Mouse (Mus musculus): Measurements from ENCODE around the gene Ildr2. TPM values are rescaled to one million over a fixed set of nuclear protein-coding genes. Genes with fewer than 3 reads are reported as not detected.

Gene Ildr2
- polyA plus RNA-seq, 1 experiment from 2014 or later, result 4.1 TPM

- no peak overlapping the region for H3K4me3 ChIP-seq
- no peak for ATAC-seq (ENCODE audit: low FRiP score, low read depth)
- no peak overlapping the region for H3K4me2 ChIP-seq
- 58% methylated on average over 9 of the region's 9 CpGs for WGBS
- no peaks in the 10 kb centered on the region for H3K9me3 ChIP-seq
- H3K27me3 ChIP-seq, result no peaks in the 10 kb centered on the region
- no peak overlapping the region for H3K9ac ChIP-seq
- peaks cover 53% of the 10 kb centered on the region for H3K4me1 ChIP-seq (replicated peaks)
- no peaks in the 10 kb centered on the region for H3K36me3 ChIP-seq
- H3K27ac ChIP-seq (replicated peaks), result no peak overlapping the region
These were observed 32.3 kb downstream of the Ildr2 start for GRCm38 (mm10) chr1:166286231-166286630.

- no peak for ATAC-seq (ENCODE audit: low FRiP score, low read depth)
- Histone ChIP-seq H3K4me3 (no peak overlapping the region), H3K4me1 (replicated peaks) (peaks cover 15% of the 10 kb centered on the region), H3K27ac (replicated peaks) (no peak overlapping the region), H3K27me3 (no peaks in the 10 kb centered on the region), H3K4me2 (no peak overlapping the region), H3K9me3 (no peaks in the 10 kb centered on the region), H3K36me3 (no peaks in the 10 kb centered on the region), H3K9ac (no peak overlapping the region)
- WGBS, result 92% methylated on average over 6 of the region's 6 CpGs
These were observed 36.6 kb downstream of the Ildr2 start for GRCm38 (mm10) chr1:166290562-166290961.

- H3K27ac ChIP-seq (replicated peaks), result no peak overlapping the region
- no peak overlapping the region for H3K4me3 ChIP-seq
- H3K4me1 ChIP-seq (replicated peaks), result no peaks in the 10 kb centered on the region
- no peak overlapping the region for H3K4me2 ChIP-seq
- 87% methylated on average over 3 of the region's 3 CpGs for WGBS
- no peaks in the 10 kb centered on the region for H3K27me3 ChIP-seq
- H3K36me3 ChIP-seq, result no peaks in the 10 kb centered on the region
- H3K9me3 ChIP-seq, result no peaks in the 10 kb centered on the region
- no peak overlapping the region for H3K9ac ChIP-seq
- ATAC-seq (ENCODE audit: low FRiP score, low read depth), result no peak
These were observed 39.1 kb downstream of the Ildr2 start for GRCm38 (mm10) chr1:166293086-166293485.

- no peaks in the 10 kb centered on the region for H3K27me3 ChIP-seq
- H3K9me3 ChIP-seq, result no peaks in the 10 kb centered on the region
- H3K9ac ChIP-seq, result no peak overlapping the region
- no peak overlapping the region for H3K27ac ChIP-seq (replicated peaks)
- WGBS, result 64% methylated on average over 7 of the region's 7 CpGs
- H3K36me3 ChIP-seq, result no peaks in the 10 kb centered on the region
- H3K4me2 ChIP-seq, result no peak overlapping the region
- H3K4me1 ChIP-seq (replicated peaks), result 0 out of 2 replicates have a peak, but pooled peaks cover 5% of the 10 kb centered on the region
- ATAC-seq (ENCODE audit: low FRiP score, low read depth), result no peak
- no peak overlapping the region for H3K4me3 ChIP-seq
These were observed 41.6 kb downstream of the Ildr2 start for GRCm38 (mm10) chr1:166295548-166295947.

GRCm38 (mm10) chr1:166296371-166296770 lies 42.4 kb downstream of the Ildr2 start:
- Histone ChIP-seq H3K9ac (no peak overlapping the region), H3K9me3 (no peaks in the 10 kb centered on the region), H3K4me1 (replicated peaks) (0 out of 2 replicates have a peak, but pooled peaks cover 5% of the 10 kb centered on the region), H3K36me3 (no peaks in the 10 kb centered on the region), H3K27me3 (no peaks in the 10 kb centered on the region), H3K4me3 (no peak overlapping the region), H3K4me2 (no peak overlapping the region), H3K27ac (replicated peaks) (no peak overlapping the region)
- ATAC-seq (ENCODE audit: low FRiP score, low read depth), result no peak
- 93% methylated on average over 9 of the region's 9 CpGs for WGBS

GRCm38 (mm10) chr1:166296971-166297370 lies 43.0 kb downstream of the Ildr2 start:
- 0 out of 2 replicates have a peak, but pooled peaks cover 5% of the 10 kb centered on the region for H3K4me1 ChIP-seq (replicated peaks)
- H3K4me2 ChIP-seq, result no peak overlapping the region
- 79% methylated on average over 8 of the region's 8 CpGs for WGBS
- H3K4me3 ChIP-seq, result no peak overlapping the region
- no peak overlapping the region for H3K27ac ChIP-seq (replicated peaks)
- H3K9me3 ChIP-seq, result no peaks in the 10 kb centered on the region
- H3K36me3 ChIP-seq, result no peaks in the 10 kb centered on the region
- H3K9ac ChIP-seq, result no peak overlapping the region
- no peak for ATAC-seq (ENCODE audit: low FRiP score, low read depth)
- H3K27me3 ChIP-seq, result no peaks in the 10 kb centered on the region

- H3K9me3 ChIP-seq, result no peaks in the 10 kb centered on the region
- H3K4me3 ChIP-seq, result no peak overlapping the region
- H3K27me3 ChIP-seq, result no peaks in the 10 kb centered on the region
- ATAC-seq (ENCODE audit: low FRiP score, low read depth), result peak; percentile 42; the same call in 1 of the 2 replicates
- no peak overlapping the region for H3K9ac ChIP-seq
- H3K36me3 ChIP-seq, result no peaks in the 10 kb centered on the region
- peaks cover 8% of the 10 kb centered on the region; the same call in 1 of the 2 replicates for H3K4me1 ChIP-seq (replicated peaks)
- 68% methylated on average over 15 of the region's 15 CpGs for WGBS
- no peak overlapping the region for H3K27ac ChIP-seq (replicated peaks)
- no peak overlapping the region for H3K4me2 ChIP-seq
These were observed 43.7 kb downstream of the Ildr2 start for GRCm38 (mm10) chr1:166297499-166298111.

GRCm38 (mm10) chr1:166298884-166299283 lies 44.9 kb downstream of the Ildr2 start:
- no peak for ATAC-seq (ENCODE audit: low FRiP score, low read depth)
- Histone ChIP-seq H3K4me1 (replicated peaks) (peaks cover 13% of the 10 kb centered on the region; the same call in 1 of the 2 replicates), H3K9ac (no peak overlapping the region)

GRCm38 (mm10) chr1:166299821-166300220 lies 45.9 kb downstream of the Ildr2 start:
- H3K9ac ChIP-seq, result no peak overlapping the region
- no peak overlapping the region for H3K4me3 ChIP-seq
- peaks cover 13% of the 10 kb centered on the region; the same call in 1 of the 2 replicates for H3K4me1 ChIP-seq (replicated peaks)
- 90% methylated on average over 8 of the region's 8 CpGs for WGBS
- no peaks in the 10 kb centered on the region for H3K36me3 ChIP-seq
- H3K4me2 ChIP-seq, result no peak overlapping the region
- H3K27ac ChIP-seq (replicated peaks), result no peak overlapping the region; the same call in 1 of the 2 replicates
- no peaks in the 10 kb centered on the region for H3K27me3 ChIP-seq
- no peak for ATAC-seq (ENCODE audit: low FRiP score, low read depth)
- H3K9me3 ChIP-seq, result no peaks in the 10 kb centered on the region

More at GRCm38 (mm10) chr1:166298884-166299283, 44.9 kb downstream of the Ildr2 start:
- Histone ChIP-seq H3K27me3 (no peaks in the 10 kb centered on the region), H3K9me3 (no peaks in the 10 kb centered on the region), H3K4me2 (no peak overlapping the region), H3K4me3 (no peak overlapping the region), H3K36me3 (no peaks in the 10 kb centered on the region), H3K27ac (replicated peaks) (no peak overlapping the region)
- 72% methylated on average over 2 of the region's 2 CpGs for WGBS

- ATAC-seq (ENCODE audit: low FRiP score, low read depth), result no peak
- H3K27ac ChIP-seq (replicated peaks), result no peak overlapping the region
- H3K4me3 ChIP-seq, result no peak overlapping the region
- 76% methylated on average over 3 of the region's 3 CpGs for WGBS
- H3K4me2 ChIP-seq, result no peak overlapping the region
- peaks cover 13% of the 10 kb centered on the region; the same call in 1 of the 2 replicates for H3K4me1 ChIP-seq (replicated peaks)
- H3K27me3 ChIP-seq, result no peaks in the 10 kb centered on the region
- H3K9me3 ChIP-seq, result no peaks in the 10 kb centered on the region
- H3K9ac ChIP-seq, result no peak overlapping the region
- no peaks in the 10 kb centered on the region for H3K36me3 ChIP-seq
These were observed 46.6 kb downstream of the Ildr2 start for GRCm38 (mm10) chr1:166300526-166300925.

- Histone ChIP-seq H3K9me3 (no peaks in the 10 kb centered on the region), H3K4me2 (no peak overlapping the region), H3K9ac (no peak overlapping the region), H3K36me3 (no peaks in the 10 kb centered on the region), H3K27me3 (peaks cover 4% of the 10 kb centered on the region; the same call in 1 of the 2 replicates), H3K4me1 (replicated peaks) (peaks cover 19% of the 10 kb centered on the region), H3K27ac (replicated peaks) (no peak overlapping the region), H3K4me3 (no peak overlapping the region)
- peak; percentile 47 for ATAC-seq (ENCODE audit: low FRiP score, low read depth)
- WGBS, result 67% methylated on average over 8 of the region's 8 CpGs
These were observed 50.7 kb downstream of the Ildr2 start for GRCm38 (mm10) chr1:166304352-166305240.

GRCm38 (mm10) chr1:166308471-166308850 lies 54.5 kb downstream of the Ildr2 start:
- H3K4me3 ChIP-seq, result peak overlapping the region; percentile 45
- peak overlapping the region; percentile 59; the same call in 1 of the 2 replicates for H3K27ac ChIP-seq (replicated peaks)
- ATAC-seq (ENCODE audit: low FRiP score, low read depth), result no peak
- H3K27me3 ChIP-seq, result peaks cover 4% of the 10 kb centered on the region; the same call in 1 of the 2 replicates
- no peaks in the 10 kb centered on the region for H3K36me3 ChIP-seq
- H3K9me3 ChIP-seq, result no peaks in the 10 kb centered on the region
- peak overlapping the region; percentile 44 for H3K9ac ChIP-seq
- peaks cover 14% of the 10 kb centered on the region; the same call in 1 of the 2 replicates for H3K4me1 ChIP-seq (replicated peaks)
- WGBS, result 19% methylated on average over 5 of the region's 5 CpGs
- peak overlapping the region; percentile 83 for H3K4me2 ChIP-seq

Data from hindbrain, embryonic 15.5 days (tissue).